Mouse (Mus musculus): ENCODE results near the gene Cpsf6. TPM values are rescaled to one million over a fixed set of nuclear protein-coding genes. Genes with fewer than 3 reads are reported as not detected.

Cpsf6 gene
- total RNA-seq (2021), result 10 to 100 TPM; 18.1 to 22.0 TPM
- long read RNA-seq, experiment 1, full-length matches to known transcripts, result 14 of 23 reads
- long read RNA-seq, experiment 1, partial matches to known transcripts, result 4 of 23 reads
- long read RNA-seq, experiment 1, other reads (novel, unspliced or antisense), result 5 of 23 reads
- long read RNA-seq, experiment 2, full-length matches to known transcripts, result 10 of 21 reads
- long read RNA-seq, experiment 2, partial matches to known transcripts, result 1 of 21 reads
- long read RNA-seq, experiment 2, other reads (novel, unspliced or antisense), result 10 of 21 reads

DNA sequence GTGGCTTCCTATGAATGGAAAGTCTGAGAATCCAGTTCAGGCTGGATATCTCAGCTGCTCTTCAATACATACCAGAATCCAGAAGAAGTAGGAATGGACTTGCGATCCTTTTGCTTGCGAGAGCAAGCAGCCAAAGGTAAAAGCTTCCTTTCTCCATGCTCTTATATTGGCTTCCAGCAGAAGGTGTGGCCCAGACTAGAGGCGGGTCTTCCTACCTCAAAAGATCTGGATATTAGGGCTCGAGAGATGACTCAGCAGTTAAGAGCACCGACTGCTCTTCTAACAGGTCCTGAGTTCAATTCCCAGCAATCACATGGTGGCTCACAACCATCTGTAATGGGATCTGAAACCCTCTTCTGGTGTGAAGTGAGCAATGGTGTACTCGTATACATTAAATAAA is at the start of gene Cpsf6:
Cpsf6 (minus strand) TSS at position 108 of the 400 bp plus-strand sequence.
- no peak for DNase-seq (ENCODE audit: low spot score)

- no peak for DNase-seq (ENCODE audit: low spot score)
Measured at GRCm38 (mm10) chr10:117426615-117426969, 46.8 kb upstream of the Cpsf6 start.

- no peak for DNase-seq (ENCODE audit: low spot score)
Measured at GRCm38 (mm10) chr10:117425907-117426614, 46.2 kb upstream of the Cpsf6 start.

- no peak for DNase-seq (ENCODE audit: low spot score)
Measured at GRCm38 (mm10) chr10:117425013-117425412, 45.2 kb upstream of the Cpsf6 start.

DNA sequence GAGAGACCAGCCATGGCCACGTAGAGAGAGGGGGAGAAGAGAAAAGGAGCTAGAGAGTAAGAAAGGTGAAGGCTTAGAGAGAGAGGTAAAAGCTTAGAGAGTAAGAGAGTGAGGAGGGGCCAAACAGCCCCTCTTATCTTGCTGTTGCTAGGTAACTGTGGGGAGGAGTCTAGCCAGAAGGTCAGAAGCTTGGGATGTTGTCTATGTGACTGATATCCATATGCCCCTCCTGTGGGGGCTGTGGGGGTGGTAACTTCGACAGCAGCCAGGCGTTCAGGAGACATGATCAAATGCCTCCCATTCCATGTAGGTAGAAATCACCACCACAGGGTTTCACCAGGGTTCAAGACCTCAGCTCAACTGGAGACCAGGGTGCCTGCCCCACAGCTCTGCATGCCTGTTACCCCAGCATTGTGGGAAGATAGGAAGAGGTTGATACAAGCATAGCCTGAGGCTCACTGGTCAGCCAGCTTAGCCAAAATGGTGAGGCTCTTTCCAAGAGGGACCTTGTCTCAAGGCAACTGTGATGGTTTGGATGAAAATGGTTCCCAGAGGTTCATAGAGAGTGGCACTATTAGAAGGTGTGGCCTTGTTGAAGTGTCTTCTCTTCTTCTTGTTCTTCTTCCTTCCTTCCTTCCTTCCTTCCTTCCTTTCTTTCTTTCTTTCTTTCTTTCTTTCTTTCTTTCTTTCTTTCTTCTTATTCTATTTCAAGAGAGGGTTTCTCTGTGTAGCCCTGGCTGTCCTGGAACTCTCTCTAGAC is 44.5 kb upstream of the Cpsf6 start:
- DNase-seq (ENCODE audit: low spot score), result no peak

- no peak for DNase-seq (ENCODE audit: low spot score)
Measured at GRCm38 (mm10) chr10:117423025-117424002, 43.5 kb upstream of the Cpsf6 start.

DNA sequence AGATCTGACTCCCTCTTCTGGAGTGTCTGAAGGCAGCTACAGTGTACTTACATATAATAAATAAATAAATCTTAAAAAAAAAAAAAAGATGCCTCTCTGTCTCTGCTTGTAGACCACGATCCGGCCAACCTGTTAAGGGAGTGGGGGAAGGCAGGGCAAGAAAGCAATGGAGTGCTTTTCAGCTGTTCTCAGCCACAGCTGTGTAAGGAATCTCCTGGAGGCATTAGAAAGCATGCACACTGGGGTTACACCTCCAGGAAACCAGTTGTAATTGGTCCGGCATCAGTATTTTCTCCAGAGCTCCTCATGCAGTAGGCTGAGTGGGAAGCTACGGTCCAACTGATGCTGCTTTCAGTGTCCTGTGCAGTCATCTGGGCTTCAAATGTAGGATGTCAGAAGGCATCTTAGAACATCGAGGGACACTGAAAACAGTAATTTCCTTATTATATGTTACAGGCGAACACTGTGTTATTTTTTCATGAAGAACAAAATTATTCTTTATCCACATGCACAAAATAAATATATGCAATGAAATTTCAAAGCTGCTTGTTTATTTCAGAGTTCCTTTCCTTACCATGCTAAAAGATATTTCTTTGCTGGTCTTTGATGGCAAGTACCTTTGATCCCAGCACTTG is 42.5 kb upstream of the Cpsf6 start:
- DNase-seq (ENCODE audit: low spot score), result no peak

DNA sequence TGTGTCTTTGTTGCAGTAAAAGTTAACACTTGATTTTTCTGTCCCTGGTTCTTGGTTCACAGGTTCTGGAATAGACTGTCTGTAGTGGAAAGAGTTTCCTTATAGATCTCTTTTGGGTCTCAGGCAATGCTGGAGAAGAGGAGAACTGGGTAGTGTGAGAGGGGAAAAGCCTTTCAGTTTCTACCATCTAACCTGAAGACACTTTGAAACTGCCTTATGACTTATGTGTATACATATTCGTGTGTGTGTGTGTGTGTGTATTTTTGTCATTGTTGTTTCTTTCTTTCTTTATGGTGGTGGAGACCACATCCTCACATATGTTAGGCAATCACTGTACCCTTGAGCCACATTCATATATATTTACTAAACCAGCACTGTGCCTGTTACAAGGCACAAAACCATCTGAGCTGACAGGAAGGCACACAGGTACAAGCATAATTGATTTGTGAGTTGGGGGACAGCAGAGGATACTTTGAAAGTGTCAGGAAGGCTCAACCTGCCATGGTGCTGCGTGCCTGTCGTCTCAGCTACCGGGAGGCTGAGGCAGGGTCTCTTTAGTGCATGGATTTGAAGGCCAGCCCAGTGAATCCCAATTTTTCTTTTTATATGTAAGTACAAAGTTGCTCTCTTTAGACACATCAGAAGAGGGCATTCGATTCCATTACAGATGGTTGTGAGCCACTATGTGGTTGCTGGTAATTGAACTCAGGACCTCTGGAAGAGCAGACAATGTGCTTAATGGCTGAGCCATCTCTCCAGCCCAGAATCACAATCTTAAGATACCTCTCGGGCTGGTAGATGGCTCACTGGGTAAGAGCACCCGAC is 41.7 kb upstream of the Cpsf6 start:
- DNase-seq (ENCODE audit: low spot score), result no peak

DNA sequence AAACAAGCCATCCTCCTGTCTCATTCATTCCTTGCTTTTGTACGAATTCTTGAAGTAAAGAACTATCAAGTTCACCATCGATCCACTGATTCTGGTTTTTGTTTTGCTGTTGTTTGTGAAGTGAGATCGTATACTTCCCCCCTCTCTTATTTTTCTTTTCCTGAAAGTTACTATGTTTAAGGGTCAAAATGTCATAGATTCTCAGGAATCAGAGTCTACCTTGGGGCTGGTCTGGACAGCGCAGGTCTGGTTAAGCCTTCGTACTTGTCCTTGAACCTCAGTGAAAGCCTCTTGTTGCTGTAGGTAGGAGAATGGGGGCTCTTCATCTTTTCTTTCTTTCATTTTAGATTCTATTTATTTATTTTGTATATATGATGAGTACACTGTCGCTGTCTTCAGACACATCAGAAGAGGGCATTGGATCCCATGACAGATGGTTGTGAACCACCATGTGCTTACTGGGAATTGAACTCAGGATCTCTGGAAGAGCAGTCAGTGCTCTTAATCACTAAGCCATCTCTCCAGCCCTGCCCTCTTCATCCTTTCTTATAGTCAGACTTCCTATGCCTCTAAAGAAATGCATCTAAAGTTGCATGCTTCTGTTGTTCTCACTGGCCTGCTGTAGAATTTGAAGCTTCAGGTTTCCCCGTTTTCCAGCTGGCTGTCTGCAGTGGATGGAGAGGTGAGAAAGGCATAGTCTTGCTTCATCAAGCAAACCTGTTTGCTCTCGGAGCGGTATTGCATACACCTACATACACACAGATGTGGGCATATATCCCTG is 40.9 kb upstream of the Cpsf6 start:
- DNase-seq (ENCODE audit: low spot score), result no peak

DNA sequence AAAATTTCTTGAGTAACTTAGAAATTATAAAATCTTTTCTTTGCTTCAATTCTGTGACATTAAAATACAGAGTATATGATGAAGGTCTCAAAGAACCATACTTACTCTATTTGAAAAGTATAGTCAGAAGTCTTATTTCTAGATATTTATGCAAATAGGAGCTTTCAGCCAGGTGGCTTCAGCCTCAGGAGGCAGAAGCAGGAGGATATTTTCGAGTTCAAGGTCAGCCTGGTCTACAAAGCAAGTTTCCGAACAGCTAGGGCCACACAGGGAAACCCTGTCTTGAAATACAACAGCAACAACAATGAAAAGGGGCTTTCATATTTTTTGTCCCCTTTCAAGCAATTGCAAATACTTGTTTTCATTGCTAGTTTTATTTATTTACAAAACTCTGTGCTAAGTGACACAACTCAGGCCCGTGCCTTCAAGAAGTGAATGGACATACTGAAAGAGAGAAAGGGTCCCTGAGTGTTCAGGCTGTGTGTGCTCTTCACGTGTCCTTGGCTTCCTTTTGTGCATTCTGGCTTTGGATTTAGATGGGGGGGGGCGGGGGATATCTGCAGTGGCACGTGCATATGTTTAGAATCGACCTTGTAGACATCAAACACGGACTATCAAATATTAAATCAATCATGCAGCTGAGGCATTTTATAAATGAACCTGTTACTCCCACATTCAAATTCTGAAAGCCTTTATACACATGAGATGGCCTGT is 39.9 kb upstream of the Cpsf6 start:
- DNase-seq (ENCODE audit: low spot score), result no peak

- DNase-seq (ENCODE audit: low spot score), result no peak
Measured at GRCm38 (mm10) chr10:117418668-117419237, 38.9 kb upstream of the Cpsf6 start.

DNA sequence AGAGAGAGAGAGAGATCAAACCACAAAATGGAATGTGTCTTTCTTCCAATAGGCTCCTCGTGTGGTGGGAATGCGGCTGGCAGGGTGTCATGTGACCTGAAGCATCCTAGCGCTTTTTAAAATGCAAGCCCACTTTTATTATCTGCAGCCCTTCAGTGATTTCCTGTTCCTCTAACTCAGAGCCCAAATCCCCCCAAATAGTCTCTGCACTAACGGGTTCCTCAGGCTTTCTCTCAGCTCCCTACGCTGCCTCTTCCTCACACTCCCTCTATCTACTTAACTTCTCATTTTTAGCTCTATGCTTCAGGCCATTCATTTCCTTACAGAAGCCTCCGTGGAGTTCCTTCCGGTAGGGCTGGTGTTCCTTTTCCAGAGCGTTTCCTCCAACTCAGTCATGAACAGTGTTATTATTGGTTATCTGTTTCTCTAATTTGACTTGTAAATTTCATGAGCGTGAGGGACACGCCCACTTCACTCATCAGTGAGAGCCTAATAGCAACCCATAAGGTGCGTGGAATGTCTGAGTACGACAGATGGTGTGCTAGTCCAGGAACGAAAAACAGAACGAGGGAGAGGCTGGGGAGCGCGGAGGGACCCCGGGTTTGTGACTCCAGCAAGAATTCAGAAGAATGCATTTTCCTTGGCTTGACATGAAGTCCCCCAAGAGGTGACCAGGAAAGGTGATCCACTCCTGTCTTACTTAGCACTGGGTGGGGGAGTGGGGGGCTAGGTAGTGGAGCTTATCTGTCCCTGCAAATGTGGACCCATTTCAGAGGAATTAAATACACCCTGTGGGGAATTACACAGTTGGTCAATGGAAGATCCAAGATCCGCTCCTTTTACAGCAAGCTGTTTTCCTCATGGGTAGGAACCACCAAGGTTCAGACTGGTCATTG is 38.2 kb upstream of the Cpsf6 start:
- no peak for DNase-seq (ENCODE audit: low spot score)

GRCm38 (mm10) chr10:117417470-117417767 is 37.6 kb upstream of the Cpsf6 start:
- DNase-seq (ENCODE audit: low spot score), result no peak

DNA sequence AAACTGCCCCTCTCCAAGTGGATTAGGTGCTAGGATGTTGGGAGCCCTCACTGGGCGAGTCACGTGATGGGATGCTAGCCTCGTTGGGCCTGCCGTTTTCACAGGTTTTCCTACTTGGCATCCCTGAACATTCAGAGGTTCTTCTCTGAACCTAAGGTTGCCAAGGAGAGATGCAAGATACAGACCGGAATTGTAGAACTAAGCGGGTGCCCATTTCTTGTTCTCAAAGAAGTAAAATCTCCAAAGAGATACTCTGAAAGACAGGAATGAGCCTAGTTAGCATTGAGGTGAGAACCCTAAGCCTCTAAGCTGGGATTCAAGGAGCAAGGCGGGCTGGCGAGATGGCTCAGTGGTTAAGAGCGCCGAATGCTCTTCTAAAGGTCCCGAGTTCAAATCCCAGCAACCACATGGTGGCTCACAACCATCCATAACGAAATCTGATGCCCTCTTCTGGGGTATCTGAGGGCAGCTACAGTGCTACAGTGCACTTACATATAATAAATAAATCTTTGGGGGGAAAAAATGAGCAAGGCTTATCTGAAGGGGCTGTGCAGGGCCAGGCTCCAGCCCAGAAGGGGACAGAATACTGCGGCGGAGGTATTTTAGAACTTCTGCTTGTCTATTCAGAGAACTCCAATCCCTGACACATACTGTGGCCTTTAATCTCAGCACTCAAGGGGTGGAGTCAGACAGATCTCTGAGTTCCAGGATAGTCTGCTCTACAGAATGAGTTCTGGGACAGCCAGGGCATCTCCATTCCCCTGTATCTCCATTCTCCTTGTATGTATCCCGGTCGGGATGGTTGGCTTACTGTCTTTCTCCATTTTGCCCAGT is 37.0 kb upstream of the Cpsf6 start:
- DNase-seq (ENCODE audit: low spot score), result no peak

GRCm38 (mm10) chr10:117416095-117416494 is 36.3 kb upstream of the Cpsf6 start:
- no peak for DNase-seq (ENCODE audit: low spot score)

- no peak for DNase-seq (ENCODE audit: low spot score)
Measured at GRCm38 (mm10) chr10:117415364-117416057, 35.7 kb upstream of the Cpsf6 start.
